Mouse (Mus musculus) frontal cortex, adult 2 months (tissue): ENCODE data around the gene 2310003L06Rik. TPM values are rescaled to one million over a fixed set of nuclear protein-coding genes. Genes with fewer than 3 reads are reported as not detected.

Experiments
- DNase-seq, 2 experiments: peaks; one replicate each; pipeline ENCODE4 v3.0.0; 2022; ENCODE audit warnings: low spot score in 1 of 2; ENCODE audit errors: extremely low spot score in 1 of 2
- polyA plus RNA-seq: library from polyadenylated mRNA; depleted of rRNA; stranded (reverse); fragments of >200 nt; gene quantifications from 2 replicates; pipeline ENCODE4 v1.2.3, GENCODE M21; 2012; rRNA removed

Gene 2310003L06Rik
- not detected in 2 replicates for polyA plus RNA-seq

DNA sequence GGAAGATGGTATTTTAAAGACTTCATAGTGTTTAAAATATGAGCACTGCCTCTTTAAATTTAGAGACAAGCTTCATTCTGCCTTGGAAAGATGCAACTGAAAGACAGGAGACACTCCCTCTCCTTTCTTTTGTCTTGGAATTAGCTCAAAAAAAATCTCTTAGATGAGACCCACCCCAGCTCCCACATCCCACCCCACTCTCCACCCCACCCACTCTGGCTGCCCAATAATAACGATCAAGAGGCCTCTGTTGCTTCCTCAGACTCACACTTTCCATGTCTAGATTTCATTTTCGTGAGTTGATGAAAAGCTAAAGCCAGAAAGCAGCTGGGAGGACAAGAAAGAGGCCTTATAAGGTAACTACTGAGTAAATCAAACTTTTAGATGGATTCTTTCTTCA lies at the start of gene 2310003L06Rik, which contains the start of gene Gm28434:
2310003L06Rik (plus strand) TSS at position 259 of the 400 bp plus-strand sequence.
Gm28434 (plus strand) TSS at position 317 of the 400 bp plus-strand sequence.
- no peak for DNase-seq

DNA sequence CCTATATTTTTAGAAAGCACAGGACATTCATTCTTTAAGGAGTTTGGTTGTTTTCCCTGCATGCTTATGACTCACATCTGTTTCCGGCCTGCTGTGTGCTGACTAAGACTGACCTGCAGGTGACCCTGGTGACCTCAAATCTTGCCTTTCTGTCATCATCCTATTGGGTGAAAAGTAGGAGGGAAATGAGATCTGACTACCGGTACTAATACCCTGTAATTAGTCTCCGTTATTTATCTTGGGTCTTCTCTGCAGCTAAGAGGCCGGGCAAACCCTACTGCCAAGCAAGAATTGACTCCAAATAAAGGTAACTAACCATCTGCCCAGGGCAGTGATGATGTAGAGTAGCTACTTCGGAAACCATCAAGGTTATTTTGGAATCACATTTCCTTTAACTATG lies 43.9 kb upstream of the 2310003L06Rik start, which contains the start of gene Csn3:
Csn3 (plus strand) TSS at position 208 of the 400 bp plus-strand sequence.
- DNase-seq: no peak

DNA sequence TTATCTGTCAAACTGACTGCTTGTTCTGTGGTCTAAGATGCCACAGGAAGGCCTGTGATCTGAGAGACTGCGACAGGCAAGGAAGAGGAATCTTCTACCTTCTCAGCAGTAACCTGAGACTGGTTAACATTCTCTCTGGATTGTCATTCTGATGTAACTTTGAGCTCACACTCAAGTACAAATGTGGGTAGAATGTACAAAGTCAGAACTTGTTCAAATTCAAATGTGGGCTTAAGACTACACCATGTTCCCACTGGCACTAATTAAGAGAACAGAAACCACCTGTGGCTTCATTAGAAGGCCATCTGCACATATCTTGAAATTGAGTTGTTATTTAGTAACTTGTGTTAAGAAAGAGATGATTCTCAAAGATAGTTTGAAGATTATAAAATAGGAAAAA lies 37.7 kb upstream of the 2310003L06Rik start:
- no peak for DNase-seq

DNA sequence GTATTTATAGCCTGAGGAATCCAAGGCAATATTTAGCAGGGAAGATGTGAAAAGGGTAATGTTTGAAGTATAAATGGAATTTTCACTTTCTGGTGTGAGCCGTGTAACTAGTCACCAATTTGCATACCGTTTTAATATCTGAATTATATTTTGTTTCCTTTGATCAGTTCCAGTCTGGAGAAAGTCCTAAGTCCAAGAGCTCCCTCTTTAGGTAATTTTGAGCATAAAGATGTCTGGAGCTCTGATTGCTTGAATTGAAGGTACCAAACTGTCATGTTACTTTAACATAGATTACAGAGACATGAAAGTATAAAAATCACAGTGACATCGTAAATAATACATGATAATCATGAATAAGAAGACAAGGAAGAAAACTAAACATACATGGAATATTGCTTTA lies 28.5 kb upstream of the 2310003L06Rik start:
- peak in 1 of 2 experiments; percentile 50 for DNase-seq

DNA sequence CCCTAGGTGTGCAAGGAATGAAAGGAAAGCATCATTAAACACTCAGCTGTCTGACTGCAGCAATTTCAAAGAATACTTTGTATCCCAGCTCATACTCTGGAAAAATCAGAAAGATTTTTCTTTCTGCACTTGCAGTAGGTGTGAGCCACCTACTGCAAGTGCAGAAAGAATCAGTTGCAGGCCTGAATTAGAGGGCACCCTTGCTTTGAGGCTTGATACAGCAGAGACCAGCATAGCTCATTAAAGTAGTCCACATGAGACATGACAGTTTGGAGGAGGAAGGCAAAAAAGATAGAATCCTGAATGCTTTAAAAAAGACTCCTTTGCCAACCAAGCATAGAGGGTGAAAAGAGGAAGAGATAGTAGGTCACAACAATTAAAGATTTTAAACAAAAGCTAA lies 26.7 kb upstream of the 2310003L06Rik start:
- no peak for DNase-seq

DNA sequence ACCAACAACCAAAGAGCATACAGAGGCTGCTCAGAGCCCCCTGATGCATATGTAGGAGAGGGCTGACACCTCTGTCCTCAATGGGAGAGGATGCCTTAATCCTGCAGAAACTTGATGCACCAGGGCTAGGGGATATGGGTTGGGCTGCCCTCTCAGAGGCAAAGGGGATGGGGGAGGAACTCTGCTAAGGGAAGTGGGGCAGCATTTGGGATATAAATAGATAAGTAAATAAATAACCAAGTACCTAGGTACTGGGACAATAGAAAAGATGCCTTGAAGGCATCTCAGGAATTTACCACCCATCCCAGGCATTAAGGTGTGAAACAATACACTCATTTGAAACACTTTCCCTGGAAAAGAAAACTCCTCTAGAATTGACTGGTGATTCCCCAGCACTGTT lies 17.4 kb upstream of the 2310003L06Rik start:
- DNase-seq: no peak

DNA sequence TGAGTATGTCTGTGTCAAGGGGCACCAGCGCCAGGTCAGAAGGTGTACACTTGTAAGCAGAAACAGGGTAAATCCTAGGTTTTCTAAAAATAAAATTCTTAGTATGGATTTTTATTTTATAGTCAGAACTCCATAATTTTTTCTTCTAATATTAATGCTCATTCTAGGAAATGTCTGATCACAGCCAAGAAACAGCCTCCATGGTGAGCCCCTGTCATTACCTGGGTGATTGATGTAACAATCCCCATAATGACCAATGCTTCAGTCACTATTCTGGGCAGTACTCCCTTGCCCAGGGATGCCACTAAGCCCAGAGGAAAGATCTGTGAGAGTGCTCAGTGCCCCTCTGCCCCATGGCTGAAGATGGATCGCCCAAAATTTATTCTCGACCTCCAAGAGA lies 9.9 kb downstream of the 2310003L06Rik start, which contains the start of gene Cabs1:
Cabs1 (plus strand) TSS at position 301 of the 400 bp plus-strand sequence.
- no peak for DNase-seq

DNA sequence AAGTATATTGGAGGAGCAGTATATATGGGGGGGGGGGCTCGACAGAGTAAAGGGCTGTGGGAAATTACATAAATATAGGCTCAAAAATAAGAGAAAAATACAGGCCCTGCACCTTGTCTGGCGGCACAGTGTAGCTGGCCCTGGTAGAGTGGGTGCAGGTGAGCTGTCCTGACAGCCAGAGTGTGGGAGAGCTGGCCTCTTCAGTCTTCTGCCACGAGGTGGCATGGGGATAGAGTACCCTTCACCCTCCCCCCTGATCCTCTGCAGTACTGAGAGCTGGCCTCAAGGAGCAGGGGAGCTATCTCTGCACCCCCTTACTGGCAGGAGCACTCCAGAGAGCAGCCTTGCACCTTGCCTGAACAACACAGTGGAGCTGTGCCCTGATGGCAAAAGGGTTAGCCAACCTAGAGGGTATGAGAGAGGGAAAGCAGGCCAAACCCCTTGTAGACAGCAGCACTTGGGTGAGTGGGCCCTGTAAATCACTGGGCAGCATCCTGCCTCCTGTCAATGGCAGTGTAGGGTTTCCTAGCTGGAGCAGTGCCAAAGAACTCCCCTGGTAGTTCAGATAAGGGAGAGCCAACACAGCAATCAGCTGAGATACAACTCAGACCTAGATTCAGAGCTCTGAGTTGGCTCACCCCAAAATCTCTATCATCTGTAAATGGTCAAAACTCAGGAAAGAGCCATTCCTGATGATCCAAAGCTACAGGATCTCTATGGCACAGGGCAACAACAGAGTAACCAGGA lies 13.4 kb downstream of the 2310003L06Rik start:
- DNase-seq: no peak

DNA sequence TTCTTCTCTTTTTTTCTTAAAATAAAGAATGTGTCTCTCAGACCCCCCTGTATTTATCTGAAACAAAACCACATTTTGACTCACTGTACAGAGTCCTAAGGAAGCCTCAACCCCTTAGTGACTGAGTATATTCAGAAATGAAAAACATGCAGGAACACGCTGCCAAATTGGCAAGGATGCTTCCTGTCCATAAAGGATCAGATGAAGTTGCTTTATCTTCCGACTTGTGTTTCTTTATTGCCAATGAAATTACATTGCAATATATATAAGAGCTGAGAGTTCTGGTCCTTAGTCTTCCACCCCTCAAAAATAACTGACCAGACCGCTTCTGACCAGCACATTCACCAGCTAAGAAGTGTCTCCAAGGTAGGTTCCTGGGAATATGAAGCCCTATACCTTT lies 33.0 kb downstream of the 2310003L06Rik start, which contains the start of gene Smr3a:
Smr3a (plus strand) TSS at position 301 of the 400 bp plus-strand sequence.
- no peak for DNase-seq

DNA sequence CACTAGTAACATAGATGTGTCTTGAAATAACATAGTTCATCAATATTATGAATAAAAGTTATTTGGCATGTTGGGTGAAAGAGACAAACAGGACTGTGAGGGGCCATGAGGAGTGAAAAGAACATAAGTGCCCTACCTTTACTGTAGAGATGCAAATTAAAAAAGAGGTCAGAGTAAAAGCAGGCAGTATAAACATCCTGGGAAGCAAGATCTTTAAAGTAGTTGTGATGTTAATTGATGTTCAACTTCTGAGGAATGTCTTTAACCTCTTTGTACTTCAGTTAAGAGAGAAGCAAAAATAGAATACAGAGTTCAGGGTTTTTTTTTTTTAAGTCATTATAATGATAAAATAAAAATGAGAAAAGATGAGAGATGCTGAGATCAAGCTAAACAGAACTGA lies 36.0 kb downstream of the 2310003L06Rik start:
- DNase-seq: no peak

Other genes starting within 250 kb of the 2310003L06Rik start
- not detected in 2 replicates for gene Csn1s2a, start 194.9 kb upstream of the 2310003L06Rik start, polyA plus RNA-seq
- not detected in 2 replicates for gene Csn1s2b, start 161.4 kb upstream of the 2310003L06Rik start, polyA plus RNA-seq
- not detected in 2 replicates for gene Prr27, start 143.8 kb upstream of the 2310003L06Rik start, polyA plus RNA-seq
- not detected in 2 replicates for gene Odam, start 84.4 kb upstream of the 2310003L06Rik start, polyA plus RNA-seq
- not detected in 2 replicates for gene Csn3, start 43.9 kb upstream of the 2310003L06Rik start, polyA plus RNA-seq
- not detected in 2 replicates for gene Gm28434, start 58 bp downstream of the 2310003L06Rik start, polyA plus RNA-seq
- gene Cabs1, start 10.0 kb downstream of the 2310003L06Rik start, polyA plus RNA-seq: not detected in 2 replicates
- not detected in 2 replicates for gene Smr3a, start 33.1 kb downstream of the 2310003L06Rik start, polyA plus RNA-seq
- not detected in 2 replicates for gene Smr2, start 117.1 kb downstream of the 2310003L06Rik start, polyA plus RNA-seq
- not detected in 2 replicates for gene Gm11116, start 142.1 kb downstream of the 2310003L06Rik start, polyA plus RNA-seq
- gene Gm11115, start 184.6 kb downstream of the 2310003L06Rik start, polyA plus RNA-seq: not detected in 2 replicates